Mouse (Mus musculus) CH12.LX (cell line): ENCODE measurements around the gene Ankrd35. TPM values are rescaled to one million over a fixed set of nuclear protein-coding genes. Genes with fewer than 3 reads are reported as not detected.

Experiments
- DNase-seq: peaks from one replicate; pipeline ENCODE4 v3.0.0-alpha.2; 2013; ENCODE audit errors: extremely low read depth
- H3K27ac ChIP-seq: 2 replicates; pipeline ENCODE4 v1.5.1; 2012; ENCODE audit warnings: low read depth, mild to moderate bottlenecking, control low read depth, moderate library complexity; ENCODE audit not compliant: insufficient read depth
- H3K27me3 ChIP-seq: replicated peaks from 2 replicates; pipeline ENCODE3; 2012; ENCODE audit warnings: inconsistent platforms
- H3K36me3 ChIP-seq, 2 experiments: replicated peaks in 1 of 2; 2 replicates each; pipeline versions ENCODE3 to v1.6.1; 2012; ENCODE audit warnings: inconsistent platforms in 1 of 2, low read length in 1 of 2, mild to moderate bottlenecking in 1 of 2, mixed read lengths in 1 of 2, moderate library complexity in 1 of 2; ENCODE audit not compliant: control insufficient read depth in 1 of 2, insufficient read depth in 1 of 2
- H3K4me1 ChIP-seq, 2 experiments: 2 replicates each; pipeline ENCODE4 v1.6.1; 2012; ENCODE audit warnings: inconsistent platforms in 1 of 2, moderate library complexity in 1 of 2; ENCODE audit not compliant: insufficient read depth in 2 of 2, control insufficient read depth in 1 of 2
- H3K4me2 ChIP-seq: 2 replicates; pipeline ENCODE4 v1.6.1; 2012; ENCODE audit warnings: low read depth, mild to moderate bottlenecking, control low read depth; ENCODE audit not compliant: poor library complexity, insufficient read depth, severe bottlenecking
- H3K4me3 ChIP-seq, 3 experiments: fragments of 150-350 bp in 1 of 3; sonication (generic) in 1 of 3; replicated peaks in 1 of 3; 2 replicates each; pipeline versions ENCODE3 to v1.5.1; 2011 to 2012; ENCODE audit warnings: low read depth in 2 of 3, low read length in 2 of 3, mild to moderate bottlenecking in 2 of 3, moderate library complexity in 2 of 3, control low read depth in 1 of 3, improper control_type of control experiment in 1 of 3, inconsistent platforms in 1 of 3, mixed read lengths in 1 of 3; ENCODE audit not compliant: poor library complexity in 1 of 3
- H3K79me2 ChIP-seq: replicated peaks from 2 replicates; pipeline ENCODE4 v1.6.1; 2012; ENCODE audit warnings: mild to moderate bottlenecking, moderate library complexity; ENCODE audit not compliant: control insufficient read depth, poor library complexity, insufficient read depth, severe bottlenecking; ENCODE audit errors: extremely low read depth
- H3K9ac ChIP-seq: 2 replicates; pipeline ENCODE4 v1.6.1; 2012; ENCODE audit warnings: low read depth, mild to moderate bottlenecking, control low read depth, moderate library complexity; ENCODE audit not compliant: insufficient read depth
- H3K9me3 ChIP-seq: replicated peaks from 2 replicates; pipeline ENCODE3; 2012; ENCODE audit warnings: low read length, inconsistent platforms, mixed read lengths
- BHLHE40 ChIP-seq: IDR thresholded peaks from 2 replicates; pipeline ENCODE4 v1.6.1; 2011; ENCODE audit warnings: mild to moderate bottlenecking, low read depth, low read length, improper control_type of control experiment
- CHD1 ChIP-seq: IDR thresholded peaks from 2 replicates; pipeline ENCODE4 v1.6.1; 2012; ENCODE audit warnings: low read depth, low read length, improper control_type of control experiment, inconsistent platforms
- CTCF ChIP-seq, 2 experiments: IDR thresholded peaks in 1 of 2; conservative IDR thresholded peaks in 1 of 2; 2 replicates each; pipeline ENCODE4 v1.5.1; 2011 to 2012; ENCODE audit warnings: low read depth in 2 of 2, low read length in 2 of 2, improper control_type of control experiment in 1 of 2, inconsistent platforms in 1 of 2, mild to moderate bottlenecking in 1 of 2, moderate library complexity in 1 of 2
- E2F4 ChIP-seq: IDR thresholded peaks from 2 replicates; pipeline ENCODE4 v1.6.1; 2011; ENCODE audit warnings: low read depth, low read length, improper control_type of control experiment; ENCODE audit not compliant: insufficient replicate concordance
- ELF1 ChIP-seq: IDR thresholded peaks from 2 replicates; pipeline ENCODE4 v1.6.1; 2014; ENCODE audit warnings: low read depth, mild to moderate bottlenecking, inconsistent platforms, low read length, improper control_type of control experiment
- EP300 ChIP-seq: IDR thresholded peaks from 2 replicates; pipeline ENCODE4 v1.6.1; 2011; ENCODE audit warnings: low read length, improper control_type of control experiment
- ETS1 ChIP-seq: conservative IDR thresholded peaks from 2 replicates; pipeline ENCODE4 v1.6.1; 2012; ENCODE audit warnings: low read depth, mild to moderate bottlenecking, inconsistent platforms, low read length, improper control_type of control experiment, moderate library complexity
- IRF4 ChIP-seq: IDR thresholded peaks from 2 replicates; pipeline ENCODE4 v1.6.1; 2014; ENCODE audit warnings: low read depth, mild to moderate bottlenecking, inconsistent platforms, low read length, improper control_type of control experiment
- JUN ChIP-seq: IDR thresholded peaks from 2 replicates; pipeline ENCODE4 v1.6.1; 2011; ENCODE audit warnings: low read depth, mild to moderate bottlenecking, low read length, improper control_type of control experiment, moderate library complexity; ENCODE audit not compliant: insufficient read depth
- JUND ChIP-seq: conservative IDR thresholded peaks from 2 replicates; pipeline ENCODE4 v1.6.1; 2011; ENCODE audit warnings: low read depth, low read length, improper control_type of control experiment
- MAFK ChIP-seq: IDR thresholded peaks from 2 replicates; pipeline ENCODE4 v1.6.1; 2011; ENCODE audit warnings: low read length, improper control_type of control experiment; ENCODE audit not compliant: insufficient replicate concordance
- MXI1 ChIP-seq: IDR thresholded peaks from 2 replicates; pipeline ENCODE4 v1.6.1; 2011; ENCODE audit warnings: mild to moderate bottlenecking, low read depth, low read length, improper control_type of control experiment
- MYC ChIP-seq: IDR thresholded peaks from 2 replicates; pipeline ENCODE4 v1.6.1; 2011; ENCODE audit warnings: low read depth, mild to moderate bottlenecking, improper control_type of control experiment, low read length
- NELFE ChIP-seq: IDR thresholded peaks from 2 replicates; pipeline ENCODE4 v1.6.1; 2011; ENCODE audit warnings: low read depth, low read length, improper control_type of control experiment
- PAX5 ChIP-seq: IDR thresholded peaks from 2 replicates; pipeline ENCODE4 v1.6.1; 2012; ENCODE audit warnings: low read length, inconsistent platforms, mixed read lengths
- POLR2A ChIP-seq: IDR thresholded peaks from 2 replicates; pipeline ENCODE4 v1.6.1; 2011; ENCODE audit warnings: low read depth, mild to moderate bottlenecking, improper control_type of control experiment, low read length
- RAD21 ChIP-seq: IDR thresholded peaks from 2 replicates; pipeline ENCODE4 v1.6.1; 2011; ENCODE audit warnings: low read depth, mild to moderate bottlenecking, low read length, improper control_type of control experiment, moderate library complexity
- SMC3 ChIP-seq: IDR thresholded peaks from 2 replicates; pipeline ENCODE4 v1.6.1; 2011; ENCODE audit warnings: low read depth, low read length, improper control_type of control experiment
- TBP ChIP-seq: conservative IDR thresholded peaks from 2 replicates; pipeline ENCODE4 v1.6.1; 2011; ENCODE audit warnings: low read depth, low read length, improper control_type of control experiment
- TCF12 ChIP-seq: IDR thresholded peaks from 2 replicates; pipeline ENCODE4 v1.6.1; 2014; ENCODE audit warnings: low read depth, mild to moderate bottlenecking, inconsistent platforms, low read length, improper control_type of control experiment
- UBTF ChIP-seq: IDR thresholded peaks from 2 replicates; pipeline ENCODE4 v1.6.1; 2012; ENCODE audit warnings: low read depth, mild to moderate bottlenecking, inconsistent platforms, low read length, improper control_type of control experiment, moderate library complexity
- ZC3H11A ChIP-seq: IDR thresholded peaks from 2 replicates; pipeline ENCODE4 v1.6.1; 2012; ENCODE audit warnings: low read depth, mild to moderate bottlenecking, inconsistent platforms, low read length, improper control_type of control experiment
- ZKSCAN1 ChIP-seq: IDR thresholded peaks from 2 replicates; pipeline ENCODE4 v1.6.1; 2012; ENCODE audit warnings: low read depth, inconsistent platforms, low read length, improper control_type of control experiment, borderline replicate concordance
- ZMIZ1 ChIP-seq: IDR thresholded peaks from 2 replicates; pipeline ENCODE4 v1.6.1; 2012; ENCODE audit warnings: low read depth, mild to moderate bottlenecking, inconsistent platforms, low read length, improper control_type of control experiment
- dilution Hi-C: fragments of 300-500 bp; cut with MboI; formaldehyde crosslinking; loops from 2 replicates; pipeline ENCODE4 v1.14.3; 2020; ENCODE audit warnings: low sequenced_read_pairs; ENCODE audit not compliant: extremely low pct_unique_long_range_greater_than_20kb, extremely low pct_ligation_motif_present
- in situ Hi-C: fragments of 300-500 bp; cut with MboI; formaldehyde crosslinking; loops from 3 replicates; pipeline ENCODE4 v1.14.3; 2019; ENCODE audit warnings: low sequenced_read_pairs, low pct_ligation_motif_present, low pct_unique_long_range_greater_than_20kb, mixed read lengths
- polyA plus RNA-seq: library from polyadenylated mRNA; unstranded; fragments of >175 nt; gene quantifications from 2 replicates; pipeline ENCODE4 v1.2.1, GENCODE M21; 2012; ENCODE audit warnings: low read depth; ENCODE audit not compliant: insufficient read length
- total RNA-seq, 2 experiments: library from RNA; depleted of rRNA; stranded (reverse); fragments of 300-350 nt in 1 of 2; fragments of >200 nt in 1 of 2; gene quantifications; 2 replicates each; pipeline ENCODE4 v1.2.3; 2012 to 2014

The Ankrd35 gene
- total and polyA plus RNA-seq, 3 experiments = 0.78 to 11.2 (median 1.9) TPM

GRCm38 (mm10) chr3:96645018-96645649 is 24.8 kb upstream of the Ankrd35 start, which contains the start of gene Itga10:
Itga10 (plus strand) TSS chr3:96645584.
- no peaks in the 10 kb centered on the region for H3K79me2 ChIP-seq
- no peak within 1 kb of the TSS for H3K4me2 ChIP-seq
- H3K9me3 ChIP-seq = no peaks in the 10 kb centered on the region
- H3K36me3 ChIP-seq = peaks cover 21 to 79% of the 10 kb centered on the region in 2 experiments
- dilution Hi-C loops (no loop called here), in situ Hi-C loops (loop anchor here (5.0 kb wide), 1 partner anchor 103 kb away; no protein-coding TSS in a partner anchor)
- no peak within 1 kb of the TSS for H3K9ac ChIP-seq
- H3K4me1 ChIP-seq = peaks cover 11 to 14% of the 10 kb centered on the region in 2 experiments
- H3K4me3 ChIP-seq = no peak within 1 kb of the TSS
- peak; percentile 66 for TF ChIP-seq SMC3
- TF ChIP-seq UBTF = no peak
- no peak for TF ChIP-seq ZC3H11A
- TF ChIP-seq RAD21 = peak; percentile 36
- no peak for TF ChIP-seq MYC
- no peak for TF ChIP-seq EP300
- no peak for TF ChIP-seq JUND
- TF ChIP-seq PAX5 = no peak
- TF ChIP-seq ZKSCAN1 = peak; percentile 99
- no peak for TF ChIP-seq E2F4
- no peak for TF ChIP-seq IRF4
- TF ChIP-seq ETS1 = no peak
- TF ChIP-seq POLR2A = no peak
- no peak for TF ChIP-seq BHLHE40
- no peak for TF ChIP-seq MAFK
- peak; percentile 24 to 73; a peak in 2 of 4 replicates for TF ChIP-seq CTCF (conservative IDR thresholded peaks at IDR 0.05 in 1 of 2, IDR thresholded peaks at IDR 0.05 in 1 of 2; ENCODE audit: low read depth in 2 of 2, low read length in 2 of 2)
- TF ChIP-seq MXI1 = no peak
- H3K27ac ChIP-seq = no peak within 1 kb of the TSS
- no peaks in the 10 kb centered on the region for H3K27me3 ChIP-seq
- peak; percentile 39 for DNase-seq

GRCm38 (mm10) chr3:96647365-96647764 is 22.6 kb upstream of the Ankrd35 start:
- Histone ChIP-seq H3K4me3 (no peak overlapping the region), H3K79me2 (no peaks in the 10 kb centered on the region), H3K36me3 (peaks cover 30 to 77% of the 10 kb centered on the region in 2 experiments), H3K4me2 (no peak overlapping the region), H3K27ac (no peak overlapping the region), H3K27me3 (no peaks in the 10 kb centered on the region), H3K4me1 (peaks cover 15 to 20% of the 10 kb centered on the region in 2 experiments), H3K9ac (no peak overlapping the region), H3K9me3 (no peaks in the 10 kb centered on the region)
- no peak for DNase-seq
- in situ Hi-C loops (loop anchor here (5.0 kb wide), 1 partner anchor 105 kb away; no protein-coding TSS in a partner anchor), dilution Hi-C loops (no loop called here)
- TF ChIP-seq POLR2A = no peak
- TF ChIP-seq SMC3 = no peak
- no peak for TF ChIP-seq NELFE
- no peak for TF ChIP-seq TCF12
- TF ChIP-seq CHD1 = no peak
- no peak for TF ChIP-seq TBP
- no peak for TF ChIP-seq ELF1
- no peak for TF ChIP-seq ETS1
- no peak for TF ChIP-seq ZMIZ1
- TF ChIP-seq JUN = no peak
- no peak for TF ChIP-seq RAD21
